8 mouse cellular contexts compared by ENCODE assay signal in the genomic region with DNA sequence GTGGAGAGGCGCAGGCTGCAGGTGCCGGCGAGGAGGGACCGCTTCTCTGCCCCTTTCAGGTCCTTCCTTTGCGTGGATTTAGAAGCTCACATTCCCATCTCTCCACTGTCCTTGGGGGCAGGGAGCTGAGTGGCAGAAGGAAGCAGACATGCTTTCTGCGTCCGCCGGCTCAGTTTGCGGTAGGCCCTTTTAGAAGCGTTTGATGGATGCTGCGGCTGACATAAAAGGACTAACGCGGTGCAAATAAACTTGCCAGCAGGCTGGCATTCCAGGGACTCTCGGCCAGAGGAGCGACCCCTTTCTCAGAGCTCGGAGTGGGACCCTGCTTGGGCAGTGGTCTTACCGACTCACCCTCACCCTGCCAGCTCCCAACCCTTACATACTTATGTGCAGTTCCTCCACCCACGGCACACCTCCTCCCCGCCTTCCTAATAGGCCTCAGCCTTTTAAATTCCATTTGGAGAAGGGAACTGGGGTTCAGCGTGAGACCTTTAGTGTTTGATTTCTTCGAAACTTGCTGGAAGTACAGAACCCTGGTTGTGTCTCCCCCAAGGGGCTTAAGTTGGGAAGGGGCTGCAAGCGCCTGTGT. TPM values are rescaled to one million over a fixed set of nuclear protein-coding genes. Genes with fewer than 3 reads are reported as not detected.
DNase-seq lines count a peak whose midpoint lies in the region; ATAC-seq and TF ChIP-seq lines count a peak whose summit lies in the region.

No protein-coding gene starts in this region.

- H3K9me3 ChIP-seq in hindbrain, postnatal 0 days (ENCODE audit: low read length), result no peaks in the 10 kb centered on the region
- H3K9me3 ChIP-seq in midbrain, embryonic 15.5 days, result no peaks in the 10 kb centered on the region

- H3K4me3 ChIP-seq in hindbrain, postnatal 0 days (ENCODE audit: low read length), result peak overlapping the region; percentile 79
- H3K4me3 ChIP-seq in midbrain, embryonic 15.5 days, result peak overlapping the region; percentile 72

- no peaks in the 10 kb centered on the region for H3K27me3 ChIP-seq in hindbrain, postnatal 0 days (ENCODE audit: insufficient read depth, low read length)
- H3K27me3 ChIP-seq in midbrain, embryonic 15.5 days (replicated peaks), result no peaks in the 10 kb centered on the region

- 2% methylated on average over 22 of the region's 22 CpGs for WGBS in hindbrain, postnatal 0 days
- 3% methylated on average over 22 of the region's 22 CpGs for WGBS in midbrain, embryonic 15.5 days

- peak; percentile 8; the same call in 1 of the 2 replicates for ATAC-seq in hindbrain, postnatal 0 days
- peak; percentile 40 for ATAC-seq in midbrain, embryonic 15.5 days (replicated peaks)

- peak overlapping the region; percentile 85 for H3K27ac ChIP-seq in hindbrain, postnatal 0 days
- H3K27ac ChIP-seq in midbrain, embryonic 15.5 days, result peak overlapping the region; percentile 85

- H3K4me1 ChIP-seq in hindbrain, postnatal 0 days (ENCODE audit: insufficient read depth, low read length), result peaks cover 8% of the 10 kb centered on the region; the same call in 1 of the 2 replicates
- peaks cover 22% of the 10 kb centered on the region for H3K4me1 ChIP-seq in midbrain, embryonic 15.5 days

- no peak for TF ChIP-seq CTCF in hindbrain, postnatal 0 days (IDR thresholded peaks at IDR 0.05; ENCODE audit: low read depth)

- H3K4me2 ChIP-seq in hindbrain, postnatal 0 days (ENCODE audit: low read depth, low read length), result peak overlapping the region; percentile 79
- peak overlapping the region; percentile 76 for H3K4me2 ChIP-seq in midbrain, embryonic 15.5 days

- no peaks in the 10 kb centered on the region; the same call in 1 of the 2 replicates for H3K36me3 ChIP-seq in hindbrain, postnatal 0 days (ENCODE audit: insufficient read depth, low read length)
- H3K36me3 ChIP-seq in midbrain, embryonic 15.5 days (replicated peaks), result no peaks in the 10 kb centered on the region

- peak; percentile 59 for DNase-seq in cerebellum, adult 9-10 months
- no peak for DNase-seq in cerebellum, adult 11 months
- DNase-seq in urinary bladder, postnatal 14 days (ENCODE audit: low spot score), result peak; percentile 11
- DNase-seq in urinary bladder, postnatal 10 days (ENCODE audit: low spot score), result no peak
- no peak for DNase-seq in hindbrain, postnatal 0 days (ENCODE audit: low spot score)
- no peak for DNase-seq in left cerebral cortex, postnatal 25 days (ENCODE audit: low spot score in 2 of 2)
- no peak for DNase-seq in layer of hippocampus, adult 18-20 months (ENCODE audit: low spot score in 2 of 2)

- H3K9ac ChIP-seq in hindbrain, postnatal 0 days (replicated peaks; ENCODE audit: low read length), result peak overlapping the region; percentile 56
- peak overlapping the region; percentile 82 for H3K9ac ChIP-seq in midbrain, embryonic 15.5 days

- intact Hi-C loops in left cerebral cortex, postnatal 25 days (cut with DNase I), result loop anchor here (5.0 kb wide), 1 partner anchor 93 kb away; no protein-coding TSS in a partner anchor

RNA-seq across cellular contexts. Expression of a gene that starts 8.5 kb away (rescaled TPM):
- total RNA-seq in hindbrain, postnatal 0 days (2014; rRNA removed), result 92.1 and 96.0 TPM in 2 replicates
- 98.6 and 104 TPM in 2 replicates for polyA plus RNA-seq in hindbrain, postnatal 0 days (2015; fragmentation: Nextera tagmentation; extraction: Ambion mirVana)
- polyA plus RNA-seq in midbrain, embryonic 15.5 days (2015; fragmentation: Nextera tagmentation; extraction: Ambion mirVana), result 65.1 and 69.5 TPM in 2 replicates
- 100 to 1,000 TPM; 151 to 154 TPM for total RNA-seq in left cerebral cortex, postnatal 25 days (2021)
- 100 to 1,000 TPM; 130 to 135 TPM for total RNA-seq in layer of hippocampus, adult 18-20 months (2021)

RNA-seq across cellular contexts. Expression of a gene that starts 32.9 kb away (rescaled TPM):
- total RNA-seq in hindbrain, postnatal 0 days (2014; rRNA removed), result 0.73 TPM in 1 of 2 replicates, not detected in the other
- polyA plus RNA-seq in hindbrain, postnatal 0 days (2015; fragmentation: Nextera tagmentation; extraction: Ambion mirVana), result not detected in 2 replicates
- not detected in 2 replicates for polyA plus RNA-seq in midbrain, embryonic 15.5 days (2015; fragmentation: Nextera tagmentation; extraction: Ambion mirVana)
- not detected for total RNA-seq in left cerebral cortex, postnatal 25 days (2021)
- not detected for total RNA-seq in layer of hippocampus, adult 18-20 months (2021)

Comparison
In these comparisons a context has a peak if more than half of its experiments do, and no peak if none do; other contexts are left out.
1. DNase-seq: peak in cerebellum, adult 9-10 months (single experiment) and urinary bladder, postnatal 14 days (single experiment); none in cerebellum, adult 11 months (single experiment), urinary bladder, postnatal 10 days (single experiment), hindbrain, postnatal 0 days (single experiment), left cerebral cortex, postnatal 25 days (0 of 2) and layer of hippocampus, adult 18-20 months (0 of 2).